Mouse (Mus musculus) heart, embryonic 14.5 days (tissue): ENCODE measurements at regions not wholly inside any gene's neighbourhood (a gene's known extent, or its start where the extent isn't known, plus 50 kb on each side); places are given as distances from the start of the nearest gene placed in this dataset.

Source experiments
- ATAC-seq: fragments of 200-750 bp; cut with Nextera tagmentation; 2 replicates; pipeline ENCODE4 v1.8.0; 2017; ENCODE audit warnings: low read depth, moderate TSS enrichment; ENCODE audit not compliant: insufficient number of reproducible peaks, insufficient read depth, low FRiP score
- H3K27ac ChIP-seq, 2 experiments: fragments of 200-500 bp in 1 of 2; fragments of 300-500 bp in 1 of 2; sonication (generic) in 1 of 2; replicated peaks in 1 of 2; 2 replicates each; pipeline ENCODE4 v1.5.1; 2012 to 2014; ENCODE audit warnings: low read depth in 2 of 2, low read length in 2 of 2, control low read depth in 1 of 2, mild to moderate bottlenecking in 1 of 2, mixed read lengths in 1 of 2; ENCODE audit not compliant: control insufficient read depth in 1 of 2, insufficient read depth in 1 of 2
- H3K27me3 ChIP-seq: fragments of 300-500 bp; sonication (generic); 2 replicates; pipeline ENCODE4 v1.6.1; 2014; ENCODE audit warnings: mild to moderate bottlenecking, low read length, control low read depth; ENCODE audit not compliant: control insufficient read depth, insufficient read depth
- H3K36me3 ChIP-seq: fragments of 300-500 bp; sonication (generic); 2 replicates; pipeline ENCODE4 v1.6.1; 2014; ENCODE audit warnings: mild to moderate bottlenecking, control low read depth, low read length, mixed read lengths; ENCODE audit not compliant: control insufficient read depth, insufficient read depth
- H3K4me1 ChIP-seq, 2 experiments: fragments of 200-500 bp in 1 of 2; fragments of 300-500 bp in 1 of 2; sonication (generic) in 1 of 2; 2 replicates each; pipeline ENCODE4 v1.6.1; 2012 to 2014; ENCODE audit warnings: low read length in 2 of 2, control low read depth in 1 of 2, mixed read lengths in 1 of 2; ENCODE audit not compliant: control insufficient read depth in 2 of 2, insufficient read depth in 2 of 2
- H3K4me2 ChIP-seq: fragments of 300-500 bp; sonication (generic); 2 replicates; pipeline ENCODE4 v1.6.1; 2014; ENCODE audit warnings: mild to moderate bottlenecking, low read length
- H3K4me3 ChIP-seq, 2 experiments: fragments of 200-500 bp in 1 of 2; fragments of 300-500 bp in 1 of 2; sonication (generic) in 1 of 2; 2 replicates each; pipeline ENCODE4 v1.5.1; 2012 to 2014; ENCODE audit warnings: low read length in 2 of 2, mild to moderate bottlenecking in 2 of 2, control low read depth in 1 of 2, low read depth in 1 of 2, moderate library complexity in 1 of 2; ENCODE audit not compliant: control insufficient read depth in 1 of 2, insufficient read depth in 1 of 2
- H3K9ac ChIP-seq: fragments of 300-500 bp; sonication (generic); 2 replicates; pipeline ENCODE4 v1.6.1; 2014; ENCODE audit warnings: mild to moderate bottlenecking, low read length
- H3K9me3 ChIP-seq: fragments of 300-500 bp; sonication (generic); 2 replicates; pipeline ENCODE4 v1.6.1; 2016; ENCODE audit warnings: low read length, control low read depth; ENCODE audit not compliant: control insufficient read depth
- WGBS: fragments of 180-500 bp; shearing (Covaris S2); extraction: QIAGEN DNeasy Blood & Tissue Kit; methylation state at CpG from one replicate; pipeline ENCODE4 v1.1.7; 2014; 5-methylcytosine and 5-hydroxymethylcytosine counted together

DNA sequence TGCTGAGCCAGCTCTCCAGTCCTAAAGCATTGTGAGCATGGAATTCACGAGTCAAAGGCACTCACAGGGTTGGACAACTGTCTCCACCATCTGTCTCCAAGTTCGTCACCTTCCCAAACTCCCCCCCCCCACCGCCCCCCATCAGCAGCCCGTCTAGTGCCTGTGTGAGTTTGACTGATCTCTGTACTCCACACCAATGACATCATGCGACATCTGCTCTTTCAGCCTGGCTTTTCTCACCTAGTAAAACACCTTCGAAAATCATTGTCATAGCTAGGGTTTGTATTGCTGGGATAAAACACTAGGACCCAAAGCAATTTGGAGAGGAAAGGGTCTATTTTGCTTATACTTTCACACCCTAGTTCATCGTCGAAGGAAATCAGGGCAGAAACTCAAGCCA is 272.1 kb upstream of the Runx1 start:
- H3K4me1 ChIP-seq, result no peaks in the 10 kb centered on the region; a peak in 1 of 4 replicates
- no peak for ATAC-seq
- H3K4me3 ChIP-seq, result no peak overlapping the region
- H3K27ac ChIP-seq, result no peak overlapping the region
- no peaks in the 10 kb centered on the region for H3K9me3 ChIP-seq
- WGBS, result 62% methylated on average over 8 of the region's 8 CpGs
- H3K36me3 ChIP-seq, result no peaks in the 10 kb centered on the region
- no peaks in the 10 kb centered on the region for H3K27me3 ChIP-seq
- no peak overlapping the region for H3K4me2 ChIP-seq
- H3K9ac ChIP-seq, result no peak overlapping the region

DNA sequence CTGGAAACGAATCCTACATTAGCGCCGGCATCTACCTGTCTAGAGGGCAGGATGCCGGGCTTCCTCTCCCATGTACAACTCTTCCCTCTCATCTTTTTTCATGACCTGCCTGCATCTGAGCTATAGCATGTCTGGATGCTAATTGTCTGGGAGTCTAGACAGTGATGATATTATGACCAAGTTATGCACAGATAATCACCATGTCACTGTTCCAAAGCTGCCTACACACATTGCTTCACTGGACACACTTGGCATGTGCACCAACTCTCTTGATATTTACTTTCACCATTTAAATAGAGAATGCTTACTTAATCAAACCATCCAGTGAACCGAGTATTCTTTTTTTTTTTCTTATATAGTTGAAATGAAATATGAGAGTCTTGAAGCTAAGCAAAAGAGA is 270.2 kb upstream of the Runx1 start:
- H3K27ac ChIP-seq, result no peak overlapping the region
- H3K4me1 ChIP-seq, result peaks cover 0 to 5% of the 10 kb centered on the region in 2 experiments; a peak in 2 of 4 replicates
- WGBS, result 81% methylated on average over 5 of the region's 5 CpGs
- ATAC-seq, result no peak
- no peaks in the 10 kb centered on the region for H3K9me3 ChIP-seq
- no peak overlapping the region for H3K4me3 ChIP-seq
- H3K36me3 ChIP-seq, result no peaks in the 10 kb centered on the region
- H3K27me3 ChIP-seq, result no peaks in the 10 kb centered on the region
- H3K4me2 ChIP-seq, result no peak overlapping the region
- H3K9ac ChIP-seq, result no peak overlapping the region

DNA sequence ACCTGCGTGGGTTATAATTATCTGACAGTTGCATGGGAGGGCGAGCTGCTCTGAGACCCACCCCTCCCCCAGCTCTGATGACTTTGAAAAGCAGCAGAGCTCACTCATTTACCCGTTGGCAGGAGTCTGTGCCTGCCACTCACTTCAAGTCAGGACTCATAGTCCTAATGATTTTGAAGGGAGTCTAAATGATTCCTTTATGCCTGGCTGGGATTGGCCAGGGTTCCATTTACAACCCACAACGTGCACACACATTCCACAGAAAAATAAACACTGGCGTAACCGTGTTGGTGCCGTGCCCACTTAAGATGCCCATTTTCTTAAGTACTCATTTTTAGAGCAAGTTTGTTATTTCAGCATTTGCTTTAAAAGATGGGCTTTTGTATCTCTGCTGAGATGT is 266.8 kb upstream of the Runx1 start:
- Histone ChIP-seq H3K4me2 (0 out of 2 replicates have a peak overlapping the region, but pooled peaks have one; percentile 3), H3K4me3 (no peak overlapping the region), H3K27me3 (no peaks in the 10 kb centered on the region), H3K27ac (0 out of 4 replicates have a peak overlapping the region, but pooled peaks of 1 of the 2 experiments have one; percentile 2), H3K9ac (no peak overlapping the region), H3K9me3 (no peaks in the 10 kb centered on the region), H3K36me3 (no peaks in the 10 kb centered on the region), H3K4me1 (peaks cover 0 to 5% of the 10 kb centered on the region in 2 experiments; a peak in 2 of 4 replicates)
- 43% methylated on average over 7 of the region's 7 CpGs for WGBS
- no peak for ATAC-seq

DNA sequence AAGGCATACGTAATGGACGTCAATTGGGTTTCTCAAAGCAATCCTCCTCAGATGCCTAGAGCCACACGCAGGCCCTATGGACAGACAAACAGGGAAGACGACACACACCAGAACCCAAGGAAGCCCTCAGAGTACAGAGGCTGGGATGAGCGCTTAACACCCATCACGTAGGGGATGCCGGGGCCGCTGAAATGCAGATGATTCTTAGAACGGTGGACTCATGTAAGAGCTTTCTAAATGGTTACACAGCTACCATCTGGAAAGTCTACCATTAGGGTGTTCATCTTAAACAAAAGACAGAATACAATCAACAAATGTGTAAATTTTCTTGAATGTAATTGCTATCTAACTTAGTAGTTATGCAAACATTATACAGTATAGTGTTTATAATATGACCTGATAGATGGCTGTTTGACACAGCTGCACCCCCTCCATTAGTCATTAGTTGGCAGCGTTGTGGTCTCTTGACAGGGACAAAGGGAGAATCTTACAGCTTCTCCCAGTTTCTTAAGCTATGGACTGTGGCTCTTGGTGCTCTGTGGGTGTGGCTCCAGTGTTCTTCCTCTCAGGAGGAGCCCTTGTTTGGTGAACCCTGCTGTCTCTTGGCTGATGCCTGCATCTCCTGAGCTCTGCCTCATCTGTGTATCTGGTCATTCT is 259.4 kb upstream of the Runx1 start:
- 90% methylated on average over 10 of the region's 10 CpGs for WGBS
- H3K9ac ChIP-seq, result no peak overlapping the region
- H3K4me1 ChIP-seq, result no peaks in the 10 kb centered on the region
- H3K27ac ChIP-seq, result no peak overlapping the region
- no peaks in the 10 kb centered on the region for H3K9me3 ChIP-seq
- no peaks in the 10 kb centered on the region for H3K36me3 ChIP-seq
- peaks cover 3% of the 10 kb centered on the region for H3K27me3 ChIP-seq
- no peak overlapping the region for H3K4me2 ChIP-seq
- ATAC-seq, result no peak
- no peak overlapping the region for H3K4me3 ChIP-seq

DNA sequence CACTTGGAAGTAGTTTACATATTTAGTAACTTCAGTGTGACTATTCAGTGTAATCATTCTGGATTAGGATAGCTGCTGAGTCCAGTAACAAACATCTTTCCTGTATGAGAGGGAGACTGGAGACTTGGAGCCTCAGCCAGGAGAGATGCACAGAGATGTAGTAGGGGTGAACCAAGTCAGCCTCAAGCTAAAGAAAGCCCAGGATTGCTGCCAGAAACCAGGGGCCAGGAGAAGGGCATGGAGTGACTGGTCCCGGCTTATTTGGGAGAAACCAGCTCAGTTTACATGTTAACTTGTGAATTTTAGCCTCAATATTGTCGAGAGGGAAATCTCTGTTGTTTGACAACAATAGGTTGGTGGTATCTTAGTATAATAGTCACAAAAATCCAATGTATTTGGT is 257.8 kb upstream of the Runx1 start:
- WGBS, result 64% methylated on average over 2 of the region's 2 CpGs
- no peak overlapping the region for H3K4me3 ChIP-seq
- ATAC-seq, result no peak
- no peaks in the 10 kb centered on the region for H3K9me3 ChIP-seq
- no peak overlapping the region for H3K9ac ChIP-seq
- no peak overlapping the region for H3K4me2 ChIP-seq
- no peaks in the 10 kb centered on the region; a peak in 1 of 4 replicates for H3K4me1 ChIP-seq
- H3K27ac ChIP-seq, result no peak overlapping the region
- H3K27me3 ChIP-seq, result peaks cover 3% of the 10 kb centered on the region
- H3K36me3 ChIP-seq, result no peaks in the 10 kb centered on the region

DNA sequence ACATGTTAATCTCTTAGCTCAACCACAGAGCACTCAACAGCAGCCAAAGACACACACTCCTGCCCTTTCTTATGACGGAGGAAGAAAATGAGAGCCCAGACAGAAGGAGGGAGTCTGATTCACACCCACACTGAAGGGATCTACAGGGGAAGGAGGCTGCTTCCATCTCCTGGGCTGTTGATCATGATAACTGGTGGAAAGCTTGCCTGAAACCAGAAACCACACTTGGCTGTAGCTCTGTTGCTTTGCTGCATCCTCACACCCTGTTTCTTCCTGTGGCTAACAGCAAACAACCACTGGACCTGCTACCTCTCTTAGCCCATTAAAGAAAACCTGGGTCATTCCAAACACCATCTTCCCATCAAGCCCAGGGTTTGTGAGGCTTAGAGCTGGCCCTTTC is 257.2 kb upstream of the Runx1 start:
- no peak overlapping the region for H3K9ac ChIP-seq
- peaks cover 3% of the 10 kb centered on the region for H3K27me3 ChIP-seq
- ATAC-seq, result no peak
- H3K4me2 ChIP-seq, result no peak overlapping the region
- no peaks in the 10 kb centered on the region; a peak in 1 of 4 replicates for H3K4me1 ChIP-seq
- no peak overlapping the region for H3K27ac ChIP-seq
- H3K4me3 ChIP-seq, result no peak overlapping the region
- H3K9me3 ChIP-seq, result peaks cover 2% of the 10 kb centered on the region; the same call in 1 of the 2 replicates
- WGBS, result 77% methylated on average over 1 of the region's 1 CpGs
- no peaks in the 10 kb centered on the region for H3K36me3 ChIP-seq

DNA sequence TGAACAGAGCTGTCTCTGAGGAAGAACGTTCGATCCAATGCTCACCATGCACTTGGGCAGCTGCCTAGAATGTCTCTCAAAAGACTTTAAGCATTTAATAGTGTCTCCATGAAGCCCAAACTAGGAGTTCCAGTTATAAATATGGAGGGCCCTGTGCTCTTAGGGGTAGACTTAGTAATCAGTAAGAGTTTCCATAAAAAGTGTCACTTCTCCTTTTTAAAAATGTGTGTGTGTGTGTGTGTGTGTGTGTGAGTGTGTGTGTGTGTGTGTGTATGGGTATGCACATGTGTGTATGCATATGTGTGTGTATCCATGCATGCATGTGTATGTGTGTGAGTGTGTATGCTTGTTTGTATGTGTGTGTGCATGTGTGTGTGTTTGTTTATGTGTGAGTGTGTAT is 255.6 kb upstream of the Runx1 start:
- Histone ChIP-seq H3K4me2 (no peak overlapping the region), H3K36me3 (no peaks in the 10 kb centered on the region), H3K9me3 (peaks cover 3% of the 10 kb centered on the region; the same call in 1 of the 2 replicates), H3K27ac (no peak overlapping the region), H3K4me1 (no peaks in the 10 kb centered on the region; a peak in 1 of 4 replicates), H3K27me3 (no peaks in the 10 kb centered on the region; the same call in 1 of the 2 replicates), H3K9ac (no peak overlapping the region), H3K4me3 (no peak overlapping the region)
- 77% methylated on average over 2 of the region's 2 CpGs for WGBS
- ATAC-seq, result no peak
